Mouse (Mus musculus) erythroblast, embryonic 14.5 days (primary cell): ENCODE measurements around the gene Ccdc116.

ENCODE experiments used
- GATA1 ChIP-seq: IDR thresholded peaks from 2 replicates; pipeline ENCODE4 v1.6.1; 2012; ENCODE audit warnings: low read length, inconsistent platforms, mixed read lengths
- TAL1 ChIP-seq: IDR thresholded peaks from 3 replicates; pipeline ENCODE4 v1.6.1; 2012; ENCODE audit warnings: low read length, inconsistent platforms, mixed read lengths

GRCm38 (mm10) chr16:17132906-17133200 lies 14.2 kb downstream of the Ccdc116 start:
- TF ChIP-seq GATA1 = no peak
- no peak for TF ChIP-seq TAL1
